Mouse (Mus musculus) neural tube, embryonic 13.5 days (tissue): ENCODE results near the gene Npr1. TPM values are rescaled to one million over a fixed set of nuclear protein-coding genes. Genes with fewer than 3 reads are reported as not detected.

Experiments
- ATAC-seq: fragments of 200-750 bp; cut with Nextera tagmentation; 2 replicates; pipeline ENCODE4 v1.8.0; 2017; ENCODE audit warnings: low read depth, mild to moderate bottlenecking, moderate TSS enrichment, moderate library complexity
- H3K27ac ChIP-seq: fragments of 300-500 bp; sonication (generic); replicated peaks from 2 replicates; pipeline ENCODE4 v1.5.1; 2015; ENCODE audit warnings: moderate library complexity, mild to moderate bottlenecking, inconsistent platforms
- H3K27me3 ChIP-seq: fragments of 300-500 bp; sonication (generic); 2 replicates; pipeline ENCODE4 v1.6.1; 2015; ENCODE audit warnings: mild to moderate bottlenecking, inconsistent platforms
- H3K36me3 ChIP-seq: fragments of 300-500 bp; sonication (generic); 2 replicates; pipeline ENCODE4 v1.6.1; 2015; ENCODE audit warnings: mild to moderate bottlenecking, inconsistent platforms
- H3K4me1 ChIP-seq: fragments of 300-500 bp; sonication (generic); replicated peaks from 2 replicates; pipeline ENCODE4 v1.6.1; 2015; ENCODE audit warnings: inconsistent platforms
- H3K4me2 ChIP-seq: fragments of 300-500 bp; sonication (generic); 2 replicates; pipeline ENCODE4 v1.6.1; 2015; ENCODE audit warnings: inconsistent platforms, mild to moderate bottlenecking, moderate library complexity
- H3K4me3 ChIP-seq: fragments of 300-500 bp; sonication (generic); 2 replicates; pipeline ENCODE4 v1.5.1; 2015; ENCODE audit warnings: mild to moderate bottlenecking, inconsistent platforms
- H3K9ac ChIP-seq: fragments of 300-500 bp; sonication (generic); 2 replicates; pipeline ENCODE4 v1.6.1; 2015; ENCODE audit warnings: moderate library complexity, mild to moderate bottlenecking, inconsistent platforms
- H3K9me3 ChIP-seq: fragments of 300-500 bp; sonication (generic); 2 replicates; pipeline ENCODE4 v1.6.1; 2016; ENCODE audit warnings: inconsistent platforms
- WGBS: fragments of 180-500 bp; shearing (Covaris S2); methylation state at CpG from one replicate; pipeline ENCODE4 v1.1.7; 2015; 5-methylcytosine and 5-hydroxymethylcytosine counted together
- polyA plus RNA-seq: library from polyadenylated mRNA; unstranded; fragments of >200 nt; fragmentation: Nextera tagmentation; extraction: Ambion mirVana; gene quantifications from 2 replicates; pipeline ENCODE4 v1.2.1, GENCODE M21; 2015

Gene Npr1
- polyA plus RNA-seq, 1 experiment from 2014 or later = 3.7 TPM

DNA sequence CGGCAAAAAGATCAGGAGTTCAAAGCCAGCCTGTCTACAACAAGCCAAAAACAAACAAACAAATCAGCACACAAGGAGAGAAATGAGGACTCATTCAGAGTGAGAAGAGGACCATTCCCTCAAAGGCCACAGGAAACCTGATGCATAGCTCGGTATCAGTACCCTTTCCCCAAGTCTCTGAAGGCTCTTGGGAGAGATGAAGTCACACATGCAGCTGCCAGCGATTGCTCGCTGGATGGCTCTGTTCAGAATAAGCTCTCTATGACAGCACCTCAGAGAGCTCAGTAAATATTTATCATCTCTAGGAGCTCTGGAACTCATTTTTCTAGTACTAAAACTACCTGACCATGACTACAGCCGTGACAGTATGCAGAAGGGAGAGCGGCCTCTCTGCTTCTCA, 37.5 kb downstream of the Npr1 start:
- Histone ChIP-seq H3K27ac (no peak overlapping the region), H3K4me2 (no peak overlapping the region), H3K36me3 (peaks cover 25% of the 10 kb centered on the region), H3K27me3 (no peaks in the 10 kb centered on the region), H3K9me3 (no peaks in the 10 kb centered on the region), H3K9ac (no peak overlapping the region), H3K4me1 (peaks cover 40% of the 10 kb centered on the region), H3K4me3 (no peak overlapping the region)
- ATAC-seq = no peak
- 81% methylated on average over 6 of the region's 6 CpGs for WGBS

DNA sequence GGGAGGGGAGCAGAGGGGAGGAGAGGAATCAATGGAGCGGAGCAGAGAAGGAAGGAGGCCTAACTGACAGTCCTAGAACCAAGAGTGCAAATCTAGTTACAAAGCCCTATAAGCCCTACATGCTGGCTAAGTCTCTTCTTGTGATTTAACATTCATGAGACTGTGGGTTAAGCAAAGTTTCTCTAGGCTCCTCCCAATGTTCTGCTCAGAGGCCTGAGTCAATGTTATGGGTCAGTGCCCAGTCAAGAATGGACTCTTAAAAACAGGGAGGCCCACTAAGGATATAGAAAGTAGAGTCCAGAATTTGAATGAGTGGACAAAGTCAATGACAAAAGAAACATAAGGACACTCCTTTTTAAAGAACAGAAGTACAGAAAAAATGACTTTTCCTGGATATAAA, 38.1 kb downstream of the Npr1 start:
- no peak for ATAC-seq
- no peak overlapping the region for H3K27ac ChIP-seq
- H3K4me2 ChIP-seq = no peak overlapping the region
- peaks cover 37% of the 10 kb centered on the region for H3K4me1 ChIP-seq
- no peaks in the 10 kb centered on the region for H3K9me3 ChIP-seq
- no peak overlapping the region for H3K9ac ChIP-seq
- H3K36me3 ChIP-seq = peaks cover 31% of the 10 kb centered on the region
- 71% methylated on average over 1 of the region's 1 CpGs for WGBS
- H3K27me3 ChIP-seq = no peaks in the 10 kb centered on the region
- no peak overlapping the region for H3K4me3 ChIP-seq

DNA sequence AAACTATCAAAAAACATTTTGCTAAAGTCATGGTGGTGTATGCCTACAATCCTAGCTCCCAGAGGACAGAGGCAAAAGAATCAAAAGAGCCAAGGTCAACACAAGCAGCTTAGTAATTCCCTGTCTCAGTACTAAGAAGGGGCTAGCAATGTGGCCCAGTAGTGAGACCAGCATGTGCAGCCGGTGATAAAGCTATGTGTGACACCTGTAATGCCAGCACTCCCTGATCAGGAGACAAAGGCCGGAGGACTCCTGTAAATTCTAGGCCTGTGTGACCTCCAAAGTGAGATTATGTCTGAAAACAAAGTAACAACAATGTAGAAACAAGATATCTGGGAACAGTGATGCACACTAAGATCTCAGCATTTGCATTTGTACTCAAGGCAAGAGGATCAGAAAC, 40.2 kb downstream of the Npr1 start:
- peaks cover 49% of the 10 kb centered on the region for H3K36me3 ChIP-seq
- no peak overlapping the region for H3K9ac ChIP-seq
- H3K4me1 ChIP-seq = peaks cover 16% of the 10 kb centered on the region
- ATAC-seq = no peak
- no peaks in the 10 kb centered on the region for H3K27me3 ChIP-seq
- WGBS = 96% methylated on average over 2 of the region's 2 CpGs
- no peak overlapping the region for H3K4me3 ChIP-seq
- no peak overlapping the region for H3K4me2 ChIP-seq
- no peak overlapping the region for H3K27ac ChIP-seq
- no peaks in the 10 kb centered on the region for H3K9me3 ChIP-seq

DNA sequence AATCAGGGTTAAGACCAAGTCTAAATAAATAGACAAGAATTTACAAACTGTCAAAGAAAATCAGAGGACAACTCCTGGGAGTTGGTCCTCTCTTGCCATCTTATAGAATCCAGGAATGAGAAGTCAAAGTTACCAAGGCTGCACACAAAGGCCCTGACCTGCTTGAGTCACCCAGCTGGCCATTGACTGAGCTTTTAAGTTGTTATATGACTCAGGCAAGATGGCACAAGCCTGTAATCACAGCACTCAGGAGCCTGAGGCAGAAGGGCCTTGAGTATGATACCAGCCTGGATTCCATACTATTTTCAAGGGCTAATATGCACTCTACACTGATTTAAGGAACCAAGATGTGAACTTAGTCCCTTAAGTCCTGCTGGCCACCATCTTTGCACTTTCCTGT, 42.1 kb downstream of the Npr1 start:
- Histone ChIP-seq H3K27me3 (no peaks in the 10 kb centered on the region), H3K4me2 (no peak overlapping the region), H3K36me3 (peaks cover 61% of the 10 kb centered on the region), H3K9me3 (no peaks in the 10 kb centered on the region), H3K4me3 (no peak overlapping the region), H3K9ac (no peak overlapping the region), H3K27ac (no peak overlapping the region), H3K4me1 (peaks cover 7% of the 10 kb centered on the region)
- no peak for ATAC-seq

DNA sequence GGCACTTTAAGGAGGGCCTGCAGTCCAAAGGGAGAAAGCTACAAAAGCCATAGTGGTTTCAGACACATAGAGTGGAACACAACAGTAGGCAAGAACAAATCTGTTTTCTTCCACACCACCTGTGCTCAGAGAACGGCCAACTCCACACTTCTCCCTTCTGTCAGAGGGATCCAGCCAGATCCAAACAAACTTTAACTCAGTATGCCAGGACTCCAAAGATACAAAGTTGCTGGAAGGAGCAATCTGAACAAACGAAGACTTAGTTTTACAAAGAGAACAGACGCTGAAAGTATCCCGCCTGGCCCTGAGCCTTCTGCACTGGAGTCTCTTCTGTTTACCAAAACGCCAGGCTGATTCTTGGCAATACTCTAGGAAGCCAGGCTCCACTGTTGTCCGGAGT, 45.0 kb downstream of the Npr1 start:
- H3K36me3 ChIP-seq = peaks cover 85% of the 10 kb centered on the region
- WGBS = 95% methylated on average over 6 of the region's 6 CpGs
- no peak for ATAC-seq

DNA sequence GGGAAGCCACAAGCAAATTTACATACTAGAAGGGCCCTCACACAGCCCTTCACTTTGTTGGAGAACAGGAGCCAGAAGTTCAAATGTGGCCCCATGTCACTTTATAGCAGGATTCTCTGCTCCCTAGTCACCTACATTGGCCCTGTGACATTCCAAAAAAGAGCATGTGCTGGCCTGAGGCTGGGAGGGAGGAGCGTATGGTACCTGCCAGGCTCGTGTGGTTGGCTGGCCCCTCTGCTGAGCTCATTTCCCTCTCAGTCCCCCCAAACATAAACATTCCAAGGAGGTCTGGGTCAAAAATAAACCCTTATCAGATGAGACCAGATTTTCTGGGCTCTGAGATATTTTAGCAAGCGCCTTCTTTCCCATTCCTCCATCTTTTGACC, 52.7 kb downstream of the Npr1 start:
- Histone ChIP-seq H3K27me3 (no peaks in the 10 kb centered on the region), H3K4me1 (no peaks in the 10 kb centered on the region), H3K36me3 (peaks cover 93% of the 10 kb centered on the region), H3K9me3 (no peaks in the 10 kb centered on the region), H3K9ac (no peak overlapping the region), H3K4me3 (no peak overlapping the region), H3K4me2 (no peak overlapping the region), H3K27ac (no peak overlapping the region)
- WGBS = 77% methylated on average over 3 of the region's 3 CpGs
- no peak; the same call in 1 of the 2 replicates for ATAC-seq

More for the DNA sequence above, 45.0 kb downstream of the Npr1 start:
- Histone ChIP-seq H3K9me3 (no peaks in the 10 kb centered on the region), H3K27me3 (no peaks in the 10 kb centered on the region), H3K9ac (no peak overlapping the region), H3K4me2 (no peak overlapping the region), H3K4me1 (no peaks in the 10 kb centered on the region), H3K4me3 (no peak overlapping the region), H3K27ac (no peak overlapping the region)

DNA sequence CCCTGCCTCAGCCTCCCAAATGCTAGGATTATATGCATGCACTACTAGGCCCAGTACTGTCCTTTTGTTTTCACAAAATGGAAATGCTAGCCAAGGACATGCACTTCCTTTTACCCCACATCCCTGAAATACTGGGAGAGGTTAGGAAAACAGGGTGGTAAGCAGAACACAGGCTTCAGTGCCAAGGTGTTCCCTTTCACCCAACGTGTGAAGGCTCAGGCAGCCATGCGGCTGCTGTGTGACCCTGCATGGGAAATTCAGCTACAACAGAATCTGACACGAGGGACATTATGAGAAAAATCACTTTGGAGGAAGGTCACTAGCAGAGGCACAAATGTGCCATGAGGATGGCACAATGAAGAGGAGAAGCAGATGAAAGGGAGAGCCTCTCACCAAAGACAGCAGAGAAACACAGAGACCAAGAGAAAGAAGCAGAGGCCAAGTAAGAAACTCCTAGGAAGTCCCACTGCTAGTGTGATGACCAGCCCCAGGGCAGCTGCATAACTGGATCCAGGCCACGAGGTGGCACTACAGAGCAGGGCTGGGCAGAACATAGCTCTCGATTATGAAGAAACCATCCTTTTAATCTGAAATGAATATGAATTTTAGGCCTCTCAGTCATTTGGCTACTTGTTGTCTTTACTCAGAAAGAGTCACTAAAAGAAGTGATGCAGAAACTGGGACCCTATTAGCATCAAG, 53.2 kb downstream of the Npr1 start:
- H3K27ac ChIP-seq = no peak overlapping the region
- WGBS = 51% methylated on average over 5 of the region's 5 CpGs

DNA sequence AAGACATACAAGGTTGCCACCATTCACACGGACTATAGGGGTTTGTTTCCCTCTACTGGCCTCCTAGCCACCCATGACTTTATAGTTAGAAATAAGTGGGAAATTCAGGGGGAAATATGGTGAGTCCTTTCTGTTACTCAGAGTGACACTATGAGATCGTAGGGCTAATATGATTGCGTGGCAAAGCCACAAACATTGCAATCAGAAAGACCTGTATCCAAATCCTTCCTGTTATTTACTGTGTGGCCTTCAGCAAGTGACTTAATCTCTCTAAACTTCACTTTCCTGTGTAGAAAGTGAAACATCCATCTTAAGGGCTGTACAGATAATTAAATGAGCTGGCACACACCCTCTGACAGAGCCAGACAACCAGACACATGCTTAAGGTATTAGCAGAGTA, 56.9 kb downstream of the Npr1 start:
- Histone ChIP-seq H3K36me3 (peaks cover 93% of the 10 kb centered on the region), H3K9me3 (no peaks in the 10 kb centered on the region), H3K4me3 (no peak overlapping the region), H3K4me2 (no peak overlapping the region), H3K27ac (no peak overlapping the region), H3K4me1 (no peaks in the 10 kb centered on the region), H3K27me3 (no peaks in the 10 kb centered on the region), H3K9ac (no peak overlapping the region)
- 91% methylated on average over 3 of the region's 3 CpGs for WGBS
- ATAC-seq = no peak

More for the DNA sequence above, 53.2 kb downstream of the Npr1 start:
- Histone ChIP-seq H3K9ac (no peak overlapping the region), H3K36me3 (peaks cover 93% of the 10 kb centered on the region), H3K27me3 (no peaks in the 10 kb centered on the region), H3K4me2 (no peak overlapping the region), H3K9me3 (no peaks in the 10 kb centered on the region), H3K4me1 (no peaks in the 10 kb centered on the region), H3K4me3 (no peak overlapping the region)
- no peak for ATAC-seq

DNA sequence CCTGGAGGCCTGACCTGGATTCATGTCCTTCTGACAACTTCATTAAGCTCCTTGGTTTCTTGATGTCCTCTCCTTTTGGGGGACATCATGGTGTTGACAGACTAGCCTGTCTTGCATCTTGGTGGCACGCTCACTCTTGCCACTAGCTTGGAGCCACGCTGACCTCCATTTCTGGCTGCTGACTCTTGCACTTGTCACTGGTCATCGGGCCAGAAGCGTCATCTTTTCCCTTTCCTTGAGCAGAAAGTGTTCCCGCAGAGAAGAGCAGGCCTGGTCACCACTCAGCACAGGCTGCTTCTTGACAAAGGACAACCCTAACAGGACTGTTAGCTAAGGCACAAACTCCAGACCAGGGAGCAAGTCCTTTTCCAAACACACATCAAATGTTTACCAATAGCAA, 59.3 kb downstream of the Npr1 start:
- H3K9me3 ChIP-seq = no peaks in the 10 kb centered on the region
- H3K27ac ChIP-seq = no peak overlapping the region
- peaks cover 99% of the 10 kb centered on the region for H3K36me3 ChIP-seq
- WGBS = 96% methylated on average over 5 of the region's 5 CpGs
- H3K4me2 ChIP-seq = no peak overlapping the region
- H3K9ac ChIP-seq = no peak overlapping the region
- H3K4me3 ChIP-seq = no peak overlapping the region
- H3K4me1 ChIP-seq = no peaks in the 10 kb centered on the region
- no peaks in the 10 kb centered on the region for H3K27me3 ChIP-seq
- no peak for ATAC-seq

DNA sequence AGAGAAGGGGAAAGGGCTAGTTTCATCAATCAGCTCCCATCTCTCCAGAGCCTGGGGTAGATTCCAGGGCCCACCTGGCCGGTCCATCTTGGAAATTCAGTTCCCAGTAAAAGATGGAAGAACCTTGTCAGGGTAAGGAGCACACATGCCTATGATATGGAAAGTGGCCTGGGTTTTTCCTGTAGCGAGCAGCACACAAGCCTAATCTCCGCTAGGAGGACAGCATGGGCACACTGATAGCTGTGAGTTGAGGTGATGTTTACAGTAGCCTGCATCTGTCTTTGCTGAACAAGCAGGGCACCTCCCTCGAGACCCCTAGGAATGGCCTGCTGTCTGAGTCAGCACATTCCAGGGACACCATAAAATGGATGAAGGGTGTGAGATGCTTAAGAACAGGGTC, 61.1 kb downstream of the Npr1 start:
- ATAC-seq = no peak
- no peaks in the 10 kb centered on the region for H3K9me3 ChIP-seq
- no peak overlapping the region for H3K4me3 ChIP-seq
- H3K9ac ChIP-seq = no peak overlapping the region
- H3K36me3 ChIP-seq = peaks cover 100% of the 10 kb centered on the region
- no peaks in the 10 kb centered on the region for H3K27me3 ChIP-seq
- H3K4me1 ChIP-seq = no peaks in the 10 kb centered on the region
- WGBS = 84% methylated on average over 4 of the region's 4 CpGs
- H3K27ac ChIP-seq = no peak overlapping the region
- no peak overlapping the region for H3K4me2 ChIP-seq

DNA sequence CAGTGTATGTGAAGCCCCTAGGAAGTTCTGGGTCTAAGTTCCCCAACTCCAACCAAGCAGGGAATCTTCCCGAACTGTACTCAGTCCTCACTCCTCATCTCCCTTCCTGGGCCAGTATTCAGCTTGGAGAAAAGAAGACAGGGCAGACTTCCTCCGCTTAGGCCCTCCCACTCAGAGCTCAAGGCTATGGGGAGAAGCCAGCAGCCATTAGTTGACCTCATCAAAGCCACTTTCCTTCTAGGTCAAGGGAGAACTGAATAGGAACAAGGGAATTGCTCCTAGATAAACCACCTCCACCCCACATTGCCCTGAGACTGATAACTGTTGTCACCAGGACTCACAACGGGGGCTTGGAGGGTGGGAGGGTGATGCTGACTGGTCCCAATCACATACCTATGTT, 61.5 kb downstream of the Npr1 start:
- no peak overlapping the region for H3K4me3 ChIP-seq
- no peak overlapping the region for H3K4me2 ChIP-seq
- H3K9ac ChIP-seq = no peak overlapping the region
- no peaks in the 10 kb centered on the region for H3K4me1 ChIP-seq
- no peaks in the 10 kb centered on the region for H3K9me3 ChIP-seq
- no peaks in the 10 kb centered on the region for H3K27me3 ChIP-seq
- peaks cover 100% of the 10 kb centered on the region for H3K36me3 ChIP-seq
- ATAC-seq = no peak
- no peak overlapping the region for H3K27ac ChIP-seq
- WGBS = 91% methylated on average over 3 of the region's 3 CpGs

DNA sequence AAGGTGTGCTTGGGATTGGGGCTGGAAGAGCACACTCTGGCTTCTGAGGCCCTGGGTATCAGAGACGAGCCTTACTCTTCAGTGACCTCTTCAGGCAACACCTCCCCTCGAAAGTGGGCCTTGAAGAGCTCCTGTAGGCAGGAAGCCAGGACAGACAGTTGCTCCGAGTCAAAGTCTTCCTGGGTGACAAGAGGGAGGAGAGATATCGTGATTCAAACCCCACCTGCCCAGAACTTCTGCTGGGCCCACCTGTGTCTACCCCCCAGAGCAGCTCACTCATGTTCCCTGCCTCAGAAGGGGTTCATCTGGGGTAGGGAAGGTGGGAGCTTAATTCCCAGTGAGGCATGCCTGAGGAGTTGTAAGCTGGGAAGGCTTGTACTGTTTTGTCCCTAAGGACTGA, 64.7 kb downstream of the Npr1 start:
- Histone ChIP-seq H3K36me3 (peaks cover 98% of the 10 kb centered on the region), H3K4me2 (no peak overlapping the region), H3K9ac (no peak overlapping the region), H3K27ac (no peak overlapping the region), H3K9me3 (no peaks in the 10 kb centered on the region), H3K27me3 (no peaks in the 10 kb centered on the region), H3K4me3 (no peak overlapping the region), H3K4me1 (no peaks in the 10 kb centered on the region)
- WGBS = 78% methylated on average over 4 of the region's 4 CpGs
- ATAC-seq = no peak
